Mouse (Mus musculus) regulatory T cell (primary cell): ENCODE results near the gene Gm21258.
"Not testable (repeated sequence)": the region's sequence is repeated elsewhere in the genome, so short reads cannot be mapped to it uniquely, and the experiment has no call there.

Source experiments
- in situ Hi-C: fragments of 300-600 bp; cut with MboI, MseI; formaldehyde crosslinking; loops from one replicate; pipeline ENCODE4 v1.15.1; 2025; ENCODE audit warnings: high pct_unique_total_duplicates

Gene Gm21258

DNA sequence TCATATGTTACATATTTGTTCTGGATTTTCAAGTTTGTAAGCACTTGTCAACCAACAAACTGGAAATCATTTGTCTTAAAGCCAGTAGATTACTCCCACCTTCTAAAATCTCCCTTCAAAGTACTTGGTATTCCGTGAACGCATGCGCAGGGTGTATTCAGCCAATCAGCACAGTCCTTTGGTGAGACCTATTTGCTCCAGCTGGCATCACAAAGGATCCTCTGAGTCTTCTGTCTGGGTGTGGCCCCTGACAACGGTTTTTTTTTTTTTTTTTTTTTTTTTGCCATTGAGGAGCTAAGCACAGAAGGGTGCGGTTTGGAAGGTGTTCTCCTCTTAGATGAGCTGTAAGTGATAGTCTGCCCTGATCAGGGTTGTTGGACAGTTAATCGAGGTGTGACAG lies at the start of gene Gm21258:
TSS of gene Gm21258 (plus strand) at position 301 of the 400 bp plus-strand sequence.
- in situ Hi-C loops: not testable (repeated sequence)
